Mouse (Mus musculus) lung, adult 2 months (tissue): ENCODE results near the gene Gm42906. TPM values are rescaled to one million over a fixed set of nuclear protein-coding genes. Genes with fewer than 3 reads are reported as not detected.
A peak's percentile ranks its signal among the peaks of the same experiment; 100 is the strongest.

Experiments used
- DNase-seq: peaks from one replicate; pipeline ENCODE4 v3.0.0; 2022
- H3K4me1 ChIP-seq: fragments of 200-500 bp; 2 replicates; pipeline ENCODE4 v1.6.1; 2011; ENCODE audit warnings: low read length; ENCODE audit not compliant: control insufficient read depth, insufficient read depth
- H3K4me3 ChIP-seq: fragments of 200-500 bp; replicated peaks from 2 replicates; pipeline ENCODE3; 2011; ENCODE audit warnings: low read depth, mild to moderate bottlenecking, control low read depth, low read length; ENCODE audit errors: extremely low read depth
- CTCF ChIP-seq: fragments of 200-500 bp; IDR thresholded peaks from 2 replicates; pipeline ENCODE4 v1.5.1; 2011; ENCODE audit warnings: mild to moderate bottlenecking, low read length, control low read depth; ENCODE audit not compliant: insufficient read depth
- POLR2A ChIP-seq: fragments of 200-500 bp; IDR thresholded peaks from 2 replicates; pipeline ENCODE4 v1.6.1; 2011; ENCODE audit warnings: low read depth, mild to moderate bottlenecking, control low read depth, low read length, borderline replicate concordance; ENCODE audit errors: extremely low read depth
- WGBS: fragments of 180-500 bp; shearing (Covaris S2); methylation state at CpG from one replicate; pipeline ENCODE4 v1.1.7; 2018; 5-methylcytosine and 5-hydroxymethylcytosine counted together
- polyA plus RNA-seq: library from polyadenylated mRNA; depleted of rRNA; stranded (reverse); fragments of >200 nt; gene quantifications from 2 replicates; pipeline ENCODE4 v1.2.3, GENCODE M21; 2012

The Gm42906 gene
- polyA plus RNA-seq, 1 experiment: not detected

- Histone ChIP-seq H3K4me3 (no peak overlapping the region), H3K4me1 (peaks cover 10% of the 10 kb centered on the region)
- DNase-seq: peak; percentile 19
- TF ChIP-seq CTCF: no peak
- TF ChIP-seq POLR2A: no peak
- WGBS: 21% methylated on average over 11 of the region's 11 CpGs
Measured at GRCm38 (mm10) chr5:151247115-151247875, 180.7 kb downstream of the Gm42906 start.

GRCm38 (mm10) chr5:151246287-151246686 lies 181.7 kb downstream of the Gm42906 start:
- DNase-seq: no peak
- peaks cover 10% of the 10 kb centered on the region for H3K4me1 ChIP-seq
- WGBS: 85% methylated on average over 2 of the region's 2 CpGs
- H3K4me3 ChIP-seq: no peak overlapping the region
- TF ChIP-seq POLR2A: no peak
- TF ChIP-seq CTCF: no peak

GRCm38 (mm10) chr5:151245571-151245970 lies 182.4 kb downstream of the Gm42906 start:
- H3K4me1 ChIP-seq: peaks cover 10% of the 10 kb centered on the region
- 73% methylated on average over 5 of the region's 5 CpGs for WGBS
- no peak overlapping the region for H3K4me3 ChIP-seq
- TF ChIP-seq POLR2A (no peak), CTCF (no peak)
- no peak for DNase-seq

GRCm38 (mm10) chr5:151238730-151239129 lies 189.2 kb downstream of the Gm42906 start:
- TF ChIP-seq POLR2A: no peak
- TF ChIP-seq CTCF: no peak
- DNase-seq: no peak
- no peak overlapping the region for H3K4me3 ChIP-seq
- 70% methylated on average over 9 of the region's 9 CpGs for WGBS
- no peaks in the 10 kb centered on the region for H3K4me1 ChIP-seq

GRCm38 (mm10) chr5:151236411-151236810 lies 191.6 kb downstream of the Gm42906 start:
- H3K4me1 ChIP-seq: peaks cover 5% of the 10 kb centered on the region
- 88% methylated on average over 5 of the region's 5 CpGs for WGBS
- no peak for DNase-seq
- no peak overlapping the region for H3K4me3 ChIP-seq
- TF ChIP-seq POLR2A: no peak
- TF ChIP-seq CTCF: no peak

GRCm38 (mm10) chr5:151233400-151234031 lies 194.4 kb downstream of the Gm42906 start, which contains the start of gene Stard13:
Stard13 (minus strand) TSS chr5:151233836.
- WGBS: under 1% methylated on average over 49 of the region's 49 CpGs
- DNase-seq: peak; percentile 50

GRCm38 (mm10) chr5:151232576-151233299 lies 195.2 kb downstream of the Gm42906 start:
- TF ChIP-seq POLR2A: no peak
- 33% methylated on average over 8 of the region's 13 CpGs for WGBS
- peaks cover 5% of the 10 kb centered on the region for H3K4me1 ChIP-seq
- peak overlapping the region; percentile 70 for H3K4me3 ChIP-seq
- DNase-seq: no peak

More at GRCm38 (mm10) chr5:151233400-151234031, 194.4 kb downstream of the Gm42906 start, which contains the start of gene Stard13:
- H3K4me1 ChIP-seq: peaks cover 5% of the 10 kb centered on the region
- peak within 1 kb of the TSS; percentile 70 for H3K4me3 ChIP-seq
- TF ChIP-seq CTCF (no peak), POLR2A (no peak)

GRCm38 (mm10) chr5:151231861-151232260 lies 196.1 kb downstream of the Gm42906 start:
- H3K4me3 ChIP-seq: no peak overlapping the region
- DNase-seq: no peak
- no peak for TF ChIP-seq POLR2A
- peaks cover 5% of the 10 kb centered on the region for H3K4me1 ChIP-seq
- 68% methylated on average over 7 of the region's 7 CpGs for WGBS

GRCm38 (mm10) chr5:151231411-151231810 lies 196.6 kb downstream of the Gm42906 start:
- Histone ChIP-seq H3K4me1 (peaks cover 5% of the 10 kb centered on the region), H3K4me3 (no peak overlapping the region)
- WGBS: 43% methylated on average over 4 of the region's 4 CpGs
- TF ChIP-seq CTCF (no peak), POLR2A (no peak)
- DNase-seq: no peak

- TF ChIP-seq POLR2A (no peak), CTCF (no peak)
- H3K4me1 ChIP-seq: peaks cover 5% of the 10 kb centered on the region
- H3K4me3 ChIP-seq: no peak overlapping the region
- no peak for DNase-seq
- 96% methylated on average over 4 of the region's 4 CpGs for WGBS
Measured at GRCm38 (mm10) chr5:151230427-151230826, 197.5 kb downstream of the Gm42906 start.
